Mouse (Mus musculus) heart, adult 2 months (tissue): ENCODE results near the gene Rnf130.

Experiments used
- CTCF ChIP-seq: fragments of 200-600 bp; IDR thresholded peaks from 2 replicates; pipeline ENCODE4 v1.8.1; 2022; ENCODE audit warnings: antibody characterized with exemption, mild to moderate bottlenecking, moderate library complexity
- POLR2A ChIP-seq: fragments of 200-500 bp; IDR thresholded peaks from 2 replicates; pipeline ENCODE4 v1.6.1; 2011; ENCODE audit warnings: mild to moderate bottlenecking, low read depth, low read length, control low read depth; ENCODE audit not compliant: insufficient read depth

- TF ChIP-seq POLR2A (no peak), CTCF (no peak)
Observed at GRCm38 (mm10) chr11:50062116-50062515, 37.0 kb downstream of the Rnf130 start.
